Mouse (Mus musculus): Measurements from ENCODE around the gene Tmem202. TPM values are rescaled to one million over a fixed set of nuclear protein-coding genes. Genes with fewer than 3 reads are reported as not detected.
A peak's percentile ranks its signal among the peaks of the same experiment; 100 is the strongest.

The Tmem202 gene
- total RNA-seq (2021): under 1 TPM; 0.42 to 0.43 TPM
- long read RNA-seq, experiment 1, partial matches to known transcripts: 0 of 1 reads
- long read RNA-seq, experiment 1, other reads (novel, unspliced or antisense): 1 of 1 reads
- long read RNA-seq, experiment 2: 0 reads

DNA sequence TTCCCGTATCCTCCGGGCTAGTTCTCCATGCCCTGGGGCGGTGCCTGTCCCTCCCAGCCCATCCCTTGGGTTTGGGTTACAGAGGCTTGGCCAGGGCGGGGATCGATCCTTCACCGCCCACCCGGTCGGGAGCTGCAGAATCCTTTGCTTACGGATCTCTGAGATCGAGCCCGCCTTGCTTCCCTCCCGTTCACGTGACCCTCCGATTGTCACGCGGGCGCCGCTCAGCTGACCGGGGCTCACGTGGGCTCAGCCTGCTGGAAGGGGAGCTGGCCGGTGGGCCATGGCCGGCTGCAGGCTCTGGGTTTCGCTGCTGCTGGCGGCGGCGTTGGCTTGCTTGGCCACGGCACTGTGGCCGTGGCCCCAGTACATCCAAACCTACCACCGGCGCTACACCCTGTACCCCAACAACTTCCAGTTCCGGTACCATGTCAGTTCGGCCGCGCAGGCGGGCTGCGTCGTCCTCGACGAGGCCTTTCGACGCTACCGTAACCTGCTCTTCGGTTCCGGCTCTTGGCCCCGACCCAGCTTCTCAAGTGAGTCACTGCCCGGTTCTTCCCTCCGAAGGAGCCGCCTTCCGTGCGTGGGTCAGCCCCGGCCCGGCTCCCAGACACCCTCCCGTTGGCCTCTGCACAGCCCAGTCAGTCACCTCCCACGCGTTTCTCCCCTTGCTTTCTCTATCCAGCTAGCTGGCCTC, at the start of gene Tmem202, which contains the start of gene Hexa:
Gene Tmem202, minus strand, starts transcription at position 407 of the 697 bp plus-strand sequence.
Gene Hexa, plus strand, starts transcription at position 100 of the 697 bp plus-strand sequence.
- intact Hi-C loops (cut with DNase I; ENCODE audit: low total_unique reads): no loop called here
- DNase-seq: peak; percentile 83

DNA sequence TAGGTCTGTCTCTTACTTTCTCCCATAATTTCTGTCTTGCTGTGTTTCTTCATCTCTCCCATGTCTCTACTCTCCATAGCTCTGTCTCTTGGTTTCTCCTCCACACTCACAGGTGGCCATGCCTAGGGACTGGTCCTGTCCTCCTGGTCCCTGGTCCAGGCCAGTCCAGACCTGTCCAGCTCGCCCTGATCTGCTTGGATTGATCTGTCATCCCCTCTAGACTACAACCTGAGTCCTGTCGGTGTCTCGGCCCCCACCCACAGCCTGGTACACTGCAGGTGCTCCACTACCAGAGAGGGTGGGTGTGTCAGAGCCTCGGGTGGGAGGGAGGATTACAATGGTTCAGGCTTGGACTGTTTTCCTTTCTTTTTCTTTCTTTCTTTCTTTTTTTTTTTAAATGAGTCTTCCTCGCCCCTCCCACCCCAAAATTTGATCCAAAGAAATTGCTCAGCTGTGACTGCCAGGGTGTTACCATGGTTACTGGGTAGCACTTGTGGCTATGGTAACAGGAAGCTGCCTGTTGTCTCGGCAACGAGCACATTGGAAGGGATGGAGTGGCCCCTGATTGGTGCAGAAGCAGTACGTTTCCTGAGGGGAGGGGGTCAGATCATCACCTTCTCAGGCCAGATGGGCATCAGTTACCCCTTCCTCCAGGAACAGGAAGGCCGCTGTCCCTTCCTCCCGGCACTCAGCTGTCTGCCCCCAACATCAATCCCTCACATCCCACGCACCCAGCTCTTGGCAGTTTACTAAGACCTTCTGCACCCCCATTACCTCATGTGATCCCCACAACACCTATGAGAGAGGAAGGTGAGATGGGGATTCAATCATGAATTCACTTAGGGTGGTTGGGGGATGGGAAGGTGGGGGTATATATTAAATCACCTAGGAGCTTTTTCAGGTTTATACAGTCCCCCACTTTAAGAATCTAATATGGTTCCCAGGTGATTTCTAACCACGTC, 49.3 kb upstream of the Tmem202 start:
- no peak for DNase-seq
- intact Hi-C loops (cut with DNase I; ENCODE audit: low total_unique reads): no loop called here

DNA sequence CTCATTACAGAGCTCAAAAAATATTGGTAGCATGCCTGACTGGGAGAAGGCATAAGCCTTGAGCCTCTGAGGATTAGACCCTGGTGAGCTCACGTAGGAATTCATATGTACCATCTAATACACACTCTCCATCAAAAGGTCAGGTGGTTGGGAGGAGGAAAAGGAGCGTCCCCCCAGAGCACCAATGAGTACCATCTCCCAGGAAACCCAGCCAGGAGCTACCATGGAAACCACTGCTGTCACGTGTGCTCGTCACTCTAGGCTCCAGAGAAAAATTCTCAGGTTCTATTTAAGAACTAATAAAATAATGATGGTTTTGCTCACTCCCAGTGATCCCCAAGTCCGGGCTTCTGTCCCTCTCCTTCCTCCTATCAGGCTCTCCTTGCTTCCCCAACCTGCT, 48.6 kb upstream of the Tmem202 start:
- intact Hi-C loops (cut with DNase I; ENCODE audit: low total_unique reads): no loop called here

DNA sequence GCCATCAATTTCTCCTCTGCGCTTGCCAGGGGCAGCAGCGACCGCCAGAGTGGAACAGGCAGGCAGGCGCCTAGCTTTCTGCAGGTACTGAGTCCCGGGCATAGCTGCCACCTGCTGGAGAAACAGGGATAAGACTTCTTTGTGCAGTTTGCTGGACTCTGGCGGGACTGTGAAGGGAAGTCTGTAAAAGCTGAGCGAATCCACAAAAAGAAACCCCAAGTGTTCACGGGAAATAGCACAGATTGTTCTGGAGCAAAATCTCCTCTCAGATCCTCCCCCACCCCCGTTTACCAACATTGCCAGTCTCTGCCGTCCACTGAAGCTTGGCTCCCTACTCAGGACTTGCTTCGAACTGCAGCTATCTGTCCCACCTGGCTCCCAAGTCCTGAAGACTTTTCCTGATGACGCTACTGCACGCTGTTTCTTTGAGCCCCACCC, 45.2 kb upstream of the Tmem202 start:
- intact Hi-C loops (cut with DNase I; ENCODE audit: low total_unique reads): no loop called here

More for the DNA sequence above, 48.6 kb upstream of the Tmem202 start:
- DNase-seq: no peak

DNA sequence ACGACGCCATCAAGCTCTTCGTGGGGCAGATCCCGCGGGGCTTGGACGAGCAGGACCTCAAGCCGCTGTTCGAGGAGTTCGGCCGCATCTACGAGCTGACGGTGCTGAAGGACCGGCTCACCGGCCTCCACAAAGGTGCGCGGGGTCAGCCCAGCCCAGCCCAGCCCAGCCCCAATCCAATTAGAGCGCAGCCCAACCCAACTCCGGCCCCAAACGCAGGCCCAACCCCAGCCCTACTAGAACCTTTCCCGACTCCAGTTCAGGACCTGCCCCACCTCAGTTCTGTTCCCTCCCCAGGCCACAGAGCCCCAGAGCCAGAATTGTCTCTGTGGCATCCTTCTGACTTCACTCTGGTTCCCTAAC, 38.8 kb upstream of the Tmem202 start:
- intact Hi-C loops (cut with DNase I; ENCODE audit: low total_unique reads): no loop called here
- no peak for DNase-seq

More for the DNA sequence above, 45.2 kb upstream of the Tmem202 start:
- peak; percentile 66 for DNase-seq

DNA sequence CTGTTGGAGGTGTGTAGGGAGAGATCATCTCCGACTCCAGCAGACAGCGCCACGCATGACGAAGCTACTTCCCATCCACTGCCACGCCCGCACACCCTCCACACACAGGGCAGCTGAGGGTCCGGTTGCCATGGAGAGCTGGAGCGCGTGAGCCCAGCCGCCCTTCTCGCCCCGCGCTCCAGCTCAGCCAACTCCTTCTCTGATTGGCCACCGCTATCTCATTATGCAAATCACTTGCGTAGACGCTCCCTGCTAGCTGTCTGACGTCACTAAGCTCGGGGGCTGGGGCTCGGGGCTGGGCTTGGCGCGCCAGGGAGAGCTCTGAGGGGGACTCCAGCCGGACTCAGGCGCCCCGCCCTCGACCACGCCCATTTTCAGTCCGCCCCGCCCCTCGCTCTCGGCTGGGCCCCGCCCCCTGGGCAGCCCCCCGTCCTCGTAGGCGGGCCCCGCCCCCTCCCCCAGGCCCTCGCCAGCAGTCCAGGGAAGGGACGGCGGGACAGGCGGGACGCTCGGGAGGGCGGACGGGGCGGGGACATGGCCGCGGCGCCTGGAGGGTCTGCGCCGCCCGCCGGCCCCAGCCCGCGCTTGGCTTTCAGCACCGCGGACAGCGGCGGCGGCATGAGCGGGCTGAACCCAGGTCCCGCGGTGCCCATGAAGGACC, 38.3 kb upstream of the Tmem202 start, which contains the start of gene Celf6:
Gene Celf6, plus strand, starts transcription at position 74 of the 661 bp plus-strand sequence.
- intact Hi-C loops (cut with DNase I; ENCODE audit: low total_unique reads): no loop called here

DNA sequence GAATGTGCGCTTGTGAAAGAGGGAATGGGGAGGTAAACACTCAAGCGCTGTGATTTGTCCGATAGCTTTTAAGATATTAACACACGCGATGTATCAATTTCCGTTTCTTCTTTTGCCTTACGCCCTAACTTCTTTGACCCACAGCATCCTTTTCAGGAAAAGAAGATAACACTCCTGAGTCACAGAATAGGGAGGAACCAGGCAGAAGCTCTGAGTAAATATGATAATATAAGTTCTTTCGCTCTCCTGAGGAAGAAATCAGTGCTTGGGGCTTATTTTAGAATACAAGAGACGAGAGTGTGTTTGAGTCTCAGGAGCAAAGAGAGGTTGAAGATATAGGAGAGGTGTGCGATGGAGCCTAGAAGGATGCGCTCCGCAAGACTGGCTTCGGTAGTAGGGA, 37.8 kb upstream of the Tmem202 start:
- DNase-seq: no peak
- intact Hi-C loops (cut with DNase I; ENCODE audit: low total_unique reads): no loop called here

More for the DNA sequence above, 38.3 kb upstream of the Tmem202 start, which contains the start of gene Celf6:
- peak; percentile 79 for DNase-seq

DNA sequence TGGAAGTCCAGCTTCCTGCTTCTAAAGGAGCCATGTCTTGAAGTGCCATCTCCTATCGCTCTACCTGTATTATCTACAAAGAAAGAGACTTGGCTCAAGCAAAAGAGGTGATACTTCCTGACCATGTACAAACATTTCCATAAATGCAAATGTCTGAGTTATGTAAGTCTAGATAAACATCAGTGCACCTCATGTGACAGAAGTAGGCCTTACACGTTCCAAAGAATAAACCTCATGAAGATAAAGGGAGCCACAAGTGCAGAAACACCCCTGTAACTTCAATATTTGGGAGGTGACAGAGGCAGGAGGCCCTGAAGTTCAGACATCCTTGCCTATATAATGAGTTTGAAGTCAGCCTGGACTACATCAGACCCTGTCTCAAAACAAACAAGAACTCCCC, 32.2 kb upstream of the Tmem202 start:
- intact Hi-C loops (cut with DNase I; ENCODE audit: low total_unique reads): no loop called here

DNA sequence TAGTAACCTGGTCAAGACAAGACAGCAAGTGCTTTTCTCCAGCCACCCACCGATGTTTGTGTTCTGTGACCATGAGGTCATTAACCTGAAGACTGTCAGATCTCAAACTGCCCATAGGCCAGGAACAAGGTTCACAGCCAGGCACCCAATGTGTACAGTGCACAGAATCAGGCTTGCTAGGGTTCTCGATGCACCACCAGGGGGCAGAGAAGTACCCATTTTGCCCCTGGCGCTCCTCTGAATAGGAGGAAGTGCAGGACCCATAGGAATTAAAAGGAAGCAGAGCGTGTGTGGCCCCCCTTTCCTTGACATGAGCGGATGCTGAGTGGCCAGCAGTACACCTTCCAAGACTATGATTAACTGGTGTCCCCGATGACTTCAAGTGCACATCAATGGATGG, 27.5 kb upstream of the Tmem202 start:
- intact Hi-C loops (cut with DNase I; ENCODE audit: low total_unique reads): no loop called here
- peak; percentile 53 for DNase-seq

More for the DNA sequence above, 32.2 kb upstream of the Tmem202 start:
- DNase-seq: no peak

DNA sequence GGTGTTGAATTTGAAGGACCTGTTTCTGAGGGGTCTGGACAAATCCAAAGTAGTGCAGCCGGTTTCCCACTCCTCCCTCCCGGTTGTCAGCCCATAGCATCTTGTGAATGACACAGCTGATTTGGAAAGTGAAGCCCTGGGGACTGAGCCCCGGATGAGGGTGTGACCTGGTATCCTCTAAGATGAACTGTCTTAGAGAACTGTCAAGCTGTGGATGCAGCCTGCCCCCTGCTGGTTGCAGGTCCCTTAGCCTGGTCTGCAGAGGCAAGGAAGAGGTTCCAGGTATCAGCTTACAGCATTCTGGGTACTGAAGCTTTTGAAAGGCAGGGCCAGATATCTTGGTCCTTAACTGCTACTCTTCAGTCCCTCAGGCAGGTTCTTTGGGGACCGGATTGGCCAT, 26.0 kb upstream of the Tmem202 start:
- peak; percentile 84 for DNase-seq
- intact Hi-C loops (cut with DNase I; ENCODE audit: low total_unique reads): no loop called here

DNA sequence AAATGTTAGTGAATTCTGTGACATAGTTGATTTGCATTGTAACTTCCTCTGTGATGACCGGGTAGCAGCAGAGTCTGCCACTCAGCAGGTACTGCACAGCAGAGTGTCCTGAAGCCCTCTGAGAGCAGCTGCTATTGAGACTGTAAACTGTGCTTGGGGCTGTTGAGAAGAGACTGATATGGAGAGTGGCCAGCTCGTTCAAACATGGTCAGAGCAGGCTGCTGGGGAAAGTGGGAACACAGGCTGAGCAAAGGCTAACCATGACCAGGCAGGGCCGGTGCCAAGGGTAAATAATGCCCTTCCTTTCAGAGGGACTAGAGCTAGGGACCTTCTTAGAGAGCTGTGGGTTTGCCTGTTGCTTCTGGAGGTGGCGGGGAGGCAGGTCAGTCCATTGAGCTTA, 14.1 kb upstream of the Tmem202 start:
- DNase-seq: no peak
- intact Hi-C loops (cut with DNase I; ENCODE audit: low total_unique reads): no loop called here

DNA sequence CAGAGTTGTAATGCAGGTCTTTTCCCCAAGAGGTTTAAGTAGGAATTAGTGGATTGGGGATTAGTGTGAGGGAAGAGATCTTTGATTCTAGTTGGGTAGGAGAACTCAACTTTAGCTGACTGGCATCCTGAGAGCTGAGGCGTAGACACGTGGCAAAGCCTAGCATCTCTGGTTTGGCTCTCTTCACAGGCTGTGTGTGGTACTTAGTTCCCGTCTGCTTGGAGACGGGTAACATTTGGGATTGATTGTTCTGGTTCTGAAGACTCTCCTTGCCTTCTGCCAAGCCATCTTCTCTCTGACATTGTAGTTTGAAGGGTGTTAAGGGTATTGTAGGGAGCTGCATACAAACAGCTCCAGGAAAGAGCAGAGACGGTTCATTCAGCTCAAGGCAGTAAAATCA, 13.0 kb upstream of the Tmem202 start:
- no peak for DNase-seq
- intact Hi-C loops (cut with DNase I; ENCODE audit: low total_unique reads): no loop called here

DNA sequence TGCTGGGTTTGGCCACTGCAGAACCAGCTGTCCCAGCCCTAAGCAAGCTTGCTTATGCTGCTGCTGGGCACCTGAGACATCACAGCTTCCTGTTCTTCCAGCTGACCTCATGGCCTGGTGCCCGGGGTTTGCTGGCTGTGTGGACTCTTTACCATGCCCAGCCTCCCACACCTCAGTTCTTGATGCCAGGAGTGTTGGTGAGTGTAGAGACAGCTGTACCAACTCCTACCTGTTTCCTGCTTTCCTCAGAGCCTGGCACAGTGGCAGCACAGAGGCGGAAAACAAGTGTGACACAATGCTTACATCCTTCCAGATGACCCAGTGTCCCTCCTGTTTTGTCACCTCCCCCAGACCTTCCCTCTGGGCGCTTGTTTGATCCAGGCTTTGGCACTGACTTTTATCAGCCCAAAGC, 12.0 kb upstream of the Tmem202 start:
- intact Hi-C loops (cut with DNase I; ENCODE audit: low total_unique reads): no loop called here
- peak; percentile 43 for DNase-seq

DNA sequence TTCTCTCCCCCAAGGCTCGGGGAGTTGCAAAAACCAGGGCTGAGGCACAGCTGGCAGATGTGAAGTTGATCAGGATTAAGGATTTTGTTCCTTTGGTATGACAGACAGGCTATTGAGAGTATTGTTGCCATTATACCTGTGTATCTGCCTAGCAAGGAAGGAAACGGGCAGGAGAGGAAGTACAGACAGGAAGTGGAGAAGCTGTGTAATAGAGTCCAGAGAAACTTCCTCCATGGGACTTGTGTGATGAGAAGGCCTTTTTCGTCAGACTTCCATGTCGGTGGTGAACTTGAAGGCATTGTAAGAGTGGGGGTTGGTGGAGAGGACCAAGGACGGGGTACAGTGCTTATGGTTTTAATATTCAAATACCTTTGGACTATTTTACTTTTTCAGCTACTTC, 11.4 kb upstream of the Tmem202 start:
- intact Hi-C loops (cut with DNase I; ENCODE audit: low total_unique reads): no loop called here
- no peak for DNase-seq

DNA sequence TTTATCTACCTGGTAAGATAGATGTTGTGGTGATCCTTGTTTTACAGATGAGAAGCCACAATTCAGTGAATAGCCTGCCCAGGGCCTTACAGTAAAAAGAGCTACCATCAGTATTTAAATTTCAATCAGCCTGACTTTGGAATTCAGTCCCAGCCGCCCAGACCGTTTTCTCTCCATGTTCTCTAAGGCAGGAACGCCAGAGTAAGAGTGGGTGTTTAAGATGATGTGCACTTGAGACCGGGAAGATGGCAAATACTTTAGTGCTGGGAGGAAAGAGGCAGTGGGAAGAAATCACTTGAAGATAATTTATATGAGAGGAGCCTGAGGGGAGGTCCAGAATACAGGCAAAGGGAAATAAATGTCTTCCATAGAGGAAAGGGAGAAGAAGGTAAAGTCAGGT, 10.4 kb upstream of the Tmem202 start:
- intact Hi-C loops (cut with DNase I; ENCODE audit: low total_unique reads): no loop called here
- no peak for DNase-seq

DNA sequence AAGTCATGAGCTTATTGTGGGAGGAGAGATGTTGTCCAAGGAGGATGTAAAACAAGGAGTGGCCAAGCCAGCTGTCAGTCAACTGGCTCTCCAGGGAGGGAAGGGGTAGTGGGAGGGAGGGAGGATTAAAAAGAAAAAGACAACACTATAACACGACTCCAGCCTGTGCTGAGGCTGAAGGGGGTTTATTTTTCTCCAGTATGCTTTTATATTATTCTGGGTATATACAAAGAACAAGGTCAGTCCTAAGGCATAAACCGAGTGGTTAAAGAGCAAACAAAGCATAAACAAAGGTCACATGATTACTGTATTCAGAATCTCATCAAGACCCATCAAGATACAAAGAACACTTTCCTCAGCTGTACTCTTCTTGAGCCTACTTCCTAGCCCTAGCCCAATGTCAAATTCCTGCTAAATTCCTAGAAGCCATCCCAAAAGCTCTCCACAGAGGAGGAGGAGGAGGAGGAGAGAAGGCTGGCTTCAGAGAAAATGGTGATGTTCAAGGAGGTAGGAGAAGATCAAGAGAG, 9.4 kb upstream of the Tmem202 start:
- intact Hi-C loops (cut with DNase I; ENCODE audit: low total_unique reads): no loop called here
- DNase-seq: no peak

DNA sequence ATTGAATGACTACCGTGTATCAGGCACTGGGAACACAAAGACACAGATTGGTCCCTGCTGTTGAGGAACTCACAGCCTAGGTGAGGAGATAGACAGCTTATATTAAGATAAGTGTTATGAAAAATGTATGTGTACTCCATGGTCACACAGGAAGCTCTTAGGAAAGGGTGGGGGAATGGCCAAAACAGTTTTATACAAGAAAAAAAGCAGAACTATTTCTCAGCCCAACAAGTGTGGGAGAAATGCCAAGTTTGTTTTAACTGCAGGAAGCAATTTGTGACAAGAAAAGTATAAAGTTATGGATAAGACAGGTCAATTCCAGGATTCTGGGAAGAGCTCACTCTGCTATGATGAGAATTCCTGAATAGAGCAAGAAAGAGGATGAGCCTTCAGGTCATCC, 8.2 kb upstream of the Tmem202 start:
- DNase-seq: no peak
- intact Hi-C loops (cut with DNase I; ENCODE audit: low total_unique reads): no loop called here

DNA sequence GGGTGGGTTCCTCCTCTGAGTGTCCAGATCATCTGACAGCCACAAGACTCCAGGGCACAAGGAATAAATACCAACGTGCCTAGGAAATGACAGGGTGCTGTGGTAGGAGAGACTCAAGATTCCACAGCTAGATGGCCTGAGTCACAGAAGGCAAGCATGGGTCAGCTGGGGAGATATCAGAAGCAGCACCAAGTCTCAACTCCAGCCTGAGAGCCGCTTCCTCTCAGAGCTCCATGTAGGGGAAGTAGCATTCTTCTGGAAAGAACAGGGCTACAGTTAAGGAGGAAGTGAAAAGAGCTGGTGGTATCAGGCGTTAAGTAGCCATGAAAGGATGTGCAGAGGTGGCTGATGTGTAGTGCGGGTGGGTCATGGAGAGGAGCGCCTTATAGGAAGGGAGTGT, 5.1 kb upstream of the Tmem202 start:
- intact Hi-C loops (cut with DNase I; ENCODE audit: low total_unique reads): no loop called here
- DNase-seq: no peak

DNA sequence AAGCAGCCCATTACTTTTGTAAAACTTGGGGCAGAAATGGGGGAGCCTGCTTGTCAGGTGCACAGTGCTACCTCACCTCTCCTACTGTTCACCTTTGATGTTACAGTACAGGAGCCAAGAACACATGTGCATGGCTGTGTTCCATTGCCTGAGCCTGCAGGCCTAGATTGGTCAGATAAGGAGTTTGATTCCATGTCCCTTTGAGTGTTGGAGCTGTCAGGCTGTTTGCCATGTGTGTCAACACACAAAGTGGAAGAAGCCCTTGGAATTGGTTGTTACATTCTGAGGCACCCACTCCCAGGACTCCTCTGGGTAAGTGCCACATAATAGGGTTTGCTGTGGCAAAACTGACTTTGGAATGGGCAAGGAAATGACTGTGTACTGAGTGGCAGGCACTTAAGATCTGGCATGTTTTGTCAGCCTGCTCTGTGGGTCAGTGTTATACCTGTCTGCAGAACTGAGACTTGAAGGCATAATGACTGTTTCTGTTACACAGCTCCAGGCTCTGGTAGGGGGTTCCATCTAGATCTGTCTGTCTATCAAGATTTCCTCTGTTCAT, 3.2 kb upstream of the Tmem202 start:
- no peak for DNase-seq
- intact Hi-C loops (cut with DNase I; ENCODE audit: low total_unique reads): no loop called here
